Mouse (Mus musculus): Measurements from ENCODE around the gene Zmynd8. TPM values are rescaled to one million over a fixed set of nuclear protein-coding genes. Genes with fewer than 3 reads are reported as not detected.

Zmynd8 gene
- polyA plus RNA-seq, 1 experiment: 30.3 TPM

DNA sequence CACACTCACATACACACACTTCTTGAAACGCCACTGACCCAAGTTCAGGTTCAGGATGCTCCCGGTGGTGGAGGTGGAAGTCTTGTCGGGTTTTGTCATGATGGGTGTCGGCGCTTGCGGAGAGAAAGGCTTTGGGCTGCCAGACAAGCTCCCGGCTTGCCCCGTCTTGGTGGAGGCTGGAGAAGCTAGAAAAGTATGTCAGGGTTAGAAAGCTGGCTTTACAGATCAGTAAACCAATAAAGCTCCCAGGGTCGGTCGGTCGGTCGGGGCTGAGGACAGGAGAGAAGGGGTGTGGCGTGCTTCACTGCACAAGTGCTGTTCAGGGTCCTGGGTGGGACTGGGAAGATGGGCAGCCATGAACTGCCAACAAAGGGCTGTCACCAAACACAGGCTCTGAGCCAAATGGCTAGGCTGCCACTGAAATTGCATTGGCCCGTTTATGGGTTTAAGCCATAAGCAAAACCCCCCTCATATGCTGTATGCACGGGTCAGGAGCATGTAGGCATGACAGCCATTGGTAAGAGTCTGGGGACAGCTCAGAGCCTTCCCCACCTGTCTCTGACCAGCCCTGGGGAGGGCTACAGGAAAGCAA lies 78.2 kb downstream of the Zmynd8 start:
- peaks cover 7% of the 10 kb centered on the region for H3K36me3 ChIP-seq (ENCODE audit: control insufficient read depth, insufficient read depth, low read length)
- H3K4me3 ChIP-seq (ENCODE audit: control insufficient read depth, insufficient read depth, low read length): no peak overlapping the region
- no peak for DNase-seq
- TF ChIP-seq POLR2A (IDR thresholded peaks at IDR 0.05; ENCODE audit: control insufficient read depth, extremely low read depth, insufficient read depth, low read length, poor library complexity) (no peak), CTCF (IDR thresholded peaks at IDR 0.05; ENCODE audit: borderline replicate concordance, control insufficient read depth, extremely low read depth, insufficient read depth, low read length, poor library complexity) (no peak)
- 89% methylated on average over 15 of the region's 15 CpGs for WGBS
- no peaks in the 10 kb centered on the region for H3K4me1 ChIP-seq (replicated peaks; ENCODE audit: control insufficient read depth, insufficient read depth, low read length)
- H3K27ac ChIP-seq (ENCODE audit: control insufficient read depth, insufficient read depth, low read length): no peak overlapping the region
- H3K27me3 ChIP-seq (ENCODE audit: control insufficient read depth, insufficient read depth, low read length): no peaks in the 10 kb centered on the region

DNA sequence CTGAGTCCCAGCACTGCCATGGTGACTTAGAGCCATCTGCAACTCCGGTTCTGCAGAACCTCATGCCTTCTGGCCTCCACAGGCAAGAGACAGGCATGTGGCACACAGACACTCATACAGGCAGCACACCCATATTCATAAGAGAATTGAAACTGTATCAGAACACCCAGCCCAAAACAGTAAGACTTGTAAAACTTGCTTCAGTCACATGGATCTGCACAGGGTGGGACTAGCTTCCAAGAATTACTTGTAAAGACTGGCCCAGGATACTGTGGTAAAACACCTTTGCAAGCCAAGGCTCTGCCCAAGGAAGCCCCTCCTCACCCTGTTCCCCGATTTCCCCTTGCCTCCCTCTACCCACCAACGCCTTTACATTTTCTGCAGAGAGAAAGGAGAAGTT lies 78.7 kb downstream of the Zmynd8 start:
- TF ChIP-seq CTCF (IDR thresholded peaks at IDR 0.05; ENCODE audit: borderline replicate concordance, control insufficient read depth, extremely low read depth, insufficient read depth, low read length, poor library complexity) (no peak), POLR2A (IDR thresholded peaks at IDR 0.05; ENCODE audit: control insufficient read depth, extremely low read depth, insufficient read depth, low read length, poor library complexity) (no peak)
- H3K27ac ChIP-seq (ENCODE audit: control insufficient read depth, insufficient read depth, low read length): no peak overlapping the region
- no peaks in the 10 kb centered on the region for H3K4me1 ChIP-seq (replicated peaks; ENCODE audit: control insufficient read depth, insufficient read depth, low read length)
- peaks cover 10% of the 10 kb centered on the region; the same call in 1 of the 2 replicates for H3K36me3 ChIP-seq (ENCODE audit: control insufficient read depth, insufficient read depth, low read length)
- DNase-seq: no peak
- WGBS: 73% methylated on average over 3 of the region's 3 CpGs
- H3K27me3 ChIP-seq (ENCODE audit: control insufficient read depth, insufficient read depth, low read length): no peaks in the 10 kb centered on the region
- no peak overlapping the region for H3K4me3 ChIP-seq (ENCODE audit: control insufficient read depth, insufficient read depth, low read length)

DNA sequence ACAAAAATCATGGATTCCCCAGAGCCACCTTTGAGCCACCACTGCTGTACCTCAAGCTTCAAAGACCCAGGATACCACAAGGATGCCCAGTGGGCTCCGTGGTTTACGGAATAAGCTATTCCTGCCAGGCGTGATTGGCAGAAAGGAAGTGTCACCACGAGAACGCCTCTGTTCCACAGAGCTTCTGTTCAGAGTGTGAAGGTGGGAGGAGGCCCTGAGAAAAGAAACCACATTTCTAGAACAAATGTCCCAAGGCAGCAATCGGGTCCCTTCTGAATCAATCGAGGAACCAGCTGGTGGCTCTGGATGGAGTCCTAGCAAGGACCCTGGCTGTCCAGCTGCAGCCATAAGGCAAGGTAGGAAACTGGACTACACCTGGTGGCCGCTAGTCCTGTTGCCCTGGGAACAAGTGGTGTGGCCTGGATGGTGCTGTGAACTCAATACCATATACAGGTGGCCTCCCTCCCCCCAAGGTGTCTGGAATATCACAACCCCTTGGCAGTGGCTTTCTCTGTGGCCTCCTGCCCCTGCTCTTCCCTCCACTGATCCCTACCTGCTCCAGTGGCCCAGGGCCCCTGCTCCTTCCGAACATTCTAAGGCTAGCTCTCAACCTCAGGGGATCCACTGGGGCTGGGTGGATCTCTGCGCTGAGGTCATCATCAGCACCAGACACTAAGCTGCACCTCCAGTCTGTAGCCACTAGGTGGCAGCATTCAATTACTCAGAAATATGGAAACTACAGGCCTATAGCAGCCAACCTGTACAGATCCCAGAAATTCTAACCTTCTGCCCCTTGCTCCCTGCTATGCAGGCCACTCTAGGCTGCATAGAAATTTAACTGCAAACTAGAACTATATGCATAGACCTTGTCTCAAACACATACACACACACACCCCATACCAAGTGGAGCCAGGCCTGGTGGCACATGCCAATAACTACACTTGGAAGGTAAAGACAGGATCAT lies 79.5 kb downstream of the Zmynd8 start:
- peak; percentile 59 for DNase-seq
- peaks cover 17% of the 10 kb centered on the region; the same call in 1 of the 2 replicates for H3K36me3 ChIP-seq (ENCODE audit: control insufficient read depth, insufficient read depth, low read length)
- no peak for TF ChIP-seq POLR2A (IDR thresholded peaks at IDR 0.05; ENCODE audit: control insufficient read depth, extremely low read depth, insufficient read depth, low read length, poor library complexity)
- TF ChIP-seq CTCF (IDR thresholded peaks at IDR 0.05; ENCODE audit: borderline replicate concordance, control insufficient read depth, extremely low read depth, insufficient read depth, low read length, poor library complexity): no peak
- WGBS: 64% methylated on average over 10 of the region's 10 CpGs
- no peak overlapping the region for H3K4me3 ChIP-seq (ENCODE audit: control insufficient read depth, insufficient read depth, low read length)
- no peaks in the 10 kb centered on the region for H3K27me3 ChIP-seq (ENCODE audit: control insufficient read depth, insufficient read depth, low read length)
- no peaks in the 10 kb centered on the region for H3K4me1 ChIP-seq (replicated peaks; ENCODE audit: control insufficient read depth, insufficient read depth, low read length)
- no peak overlapping the region for H3K27ac ChIP-seq (ENCODE audit: control insufficient read depth, insufficient read depth, low read length)

DNA sequence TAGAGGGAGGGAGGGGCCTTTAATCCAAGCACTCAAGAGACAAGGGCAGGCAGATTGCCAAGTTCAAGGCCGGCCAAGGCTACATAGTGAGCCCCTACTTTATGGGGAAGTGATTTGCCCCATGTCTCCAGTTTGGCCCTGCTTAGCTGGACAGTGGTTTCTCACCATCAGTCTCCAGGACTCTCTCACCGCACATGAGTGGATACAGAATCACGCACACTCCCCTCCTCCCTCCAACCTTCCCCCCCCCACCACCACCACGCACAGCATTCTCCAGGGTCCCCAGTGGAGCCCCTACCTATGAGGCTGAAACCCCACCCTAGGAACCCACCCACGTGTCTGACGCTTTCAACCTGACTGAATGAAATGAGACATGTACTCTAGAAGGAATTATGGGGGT lies 80.2 kb downstream of the Zmynd8 start:
- Histone ChIP-seq H3K4me1 (replicated peaks; ENCODE audit: control insufficient read depth, insufficient read depth, low read length) (no peaks in the 10 kb centered on the region), H3K27me3 (ENCODE audit: control insufficient read depth, insufficient read depth, low read length) (no peaks in the 10 kb centered on the region), H3K27ac (ENCODE audit: control insufficient read depth, insufficient read depth, low read length) (no peak overlapping the region), H3K4me3 (ENCODE audit: control insufficient read depth, insufficient read depth, low read length) (no peak overlapping the region), H3K36me3 (ENCODE audit: control insufficient read depth, insufficient read depth, low read length) (peaks cover 17% of the 10 kb centered on the region)
- TF ChIP-seq CTCF (IDR thresholded peaks at IDR 0.05; ENCODE audit: borderline replicate concordance, control insufficient read depth, extremely low read depth, insufficient read depth, low read length, poor library complexity) (no peak), POLR2A (IDR thresholded peaks at IDR 0.05; ENCODE audit: control insufficient read depth, extremely low read depth, insufficient read depth, low read length, poor library complexity) (no peak)
- WGBS: 89% methylated on average over 6 of the region's 6 CpGs
- DNase-seq: no peak

DNA sequence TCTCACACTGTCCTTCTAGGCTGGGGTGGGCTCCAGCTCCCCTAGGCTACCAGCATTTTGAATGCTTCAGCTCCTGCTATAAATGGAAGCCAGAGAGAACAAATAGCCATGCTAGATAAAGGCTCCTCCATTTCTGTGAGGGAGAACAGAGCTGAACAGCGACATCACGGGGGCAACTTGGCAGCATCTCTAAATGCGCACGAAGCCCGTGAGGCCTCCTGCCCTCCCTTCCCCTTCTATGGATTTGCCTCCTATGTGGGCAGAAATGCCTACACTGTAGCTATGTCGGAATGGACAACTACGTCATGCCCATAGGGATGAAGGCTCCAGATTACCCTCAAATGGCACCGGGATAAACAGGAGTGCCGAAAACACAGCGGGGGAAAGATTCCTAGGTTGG lies 81.4 kb downstream of the Zmynd8 start:
- no peak overlapping the region for H3K4me3 ChIP-seq (ENCODE audit: control insufficient read depth, insufficient read depth, low read length)
- H3K27ac ChIP-seq (ENCODE audit: control insufficient read depth, insufficient read depth, low read length): no peak overlapping the region
- H3K27me3 ChIP-seq (ENCODE audit: control insufficient read depth, insufficient read depth, low read length): no peaks in the 10 kb centered on the region
- DNase-seq: no peak
- peaks cover 23% of the 10 kb centered on the region for H3K36me3 ChIP-seq (ENCODE audit: control insufficient read depth, insufficient read depth, low read length)
- H3K4me1 ChIP-seq (replicated peaks; ENCODE audit: control insufficient read depth, insufficient read depth, low read length): no peaks in the 10 kb centered on the region
- WGBS: 97% methylated on average over 10 of the region's 10 CpGs
- TF ChIP-seq POLR2A (IDR thresholded peaks at IDR 0.05; ENCODE audit: control insufficient read depth, extremely low read depth, insufficient read depth, low read length, poor library complexity) (no peak), CTCF (IDR thresholded peaks at IDR 0.05; ENCODE audit: borderline replicate concordance, control insufficient read depth, extremely low read depth, insufficient read depth, low read length, poor library complexity) (no peak)

DNA sequence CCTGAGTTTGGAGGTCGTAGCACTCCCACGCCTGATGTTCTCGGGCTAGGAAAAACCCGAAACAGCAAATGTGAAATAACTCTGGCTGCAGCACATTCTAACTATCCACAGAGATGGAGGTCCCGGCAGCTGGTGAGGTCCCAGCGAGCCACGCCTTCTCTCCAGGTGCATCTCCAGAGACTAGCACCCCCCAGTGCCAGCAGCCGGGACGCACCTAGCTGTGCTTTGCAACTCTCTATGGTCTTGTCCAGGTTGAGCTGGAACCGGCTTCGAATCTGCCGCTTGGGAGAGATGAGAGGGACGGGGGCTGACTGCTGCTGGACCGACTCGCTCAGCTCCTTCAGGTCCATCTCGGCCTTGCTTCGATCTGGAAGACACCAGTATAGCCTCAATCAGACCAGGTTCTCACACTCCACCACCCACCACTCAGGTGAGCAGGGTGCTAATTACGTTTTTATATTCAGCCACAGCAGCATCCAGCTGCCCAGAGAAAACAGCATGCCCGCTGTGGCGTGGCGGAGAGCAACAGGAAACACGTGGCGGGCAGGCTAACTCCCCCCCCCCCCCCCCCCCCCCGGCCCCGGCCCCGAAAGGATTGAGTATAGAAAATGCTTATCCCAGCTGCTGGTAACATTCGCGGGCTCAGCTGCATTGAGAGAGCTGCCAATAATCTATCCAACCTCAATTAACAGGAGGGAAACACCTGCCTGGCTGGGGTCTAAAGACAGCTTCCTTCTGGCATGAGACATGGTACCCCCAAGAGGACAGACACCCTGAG lies 83.5 kb downstream of the Zmynd8 start:
- no peaks in the 10 kb centered on the region for H3K4me1 ChIP-seq (replicated peaks; ENCODE audit: control insufficient read depth, insufficient read depth, low read length)
- peaks cover 31% of the 10 kb centered on the region for H3K36me3 ChIP-seq (ENCODE audit: control insufficient read depth, insufficient read depth, low read length)
- no peak for TF ChIP-seq CTCF (IDR thresholded peaks at IDR 0.05; ENCODE audit: borderline replicate concordance, control insufficient read depth, extremely low read depth, insufficient read depth, low read length, poor library complexity)
- TF ChIP-seq POLR2A (IDR thresholded peaks at IDR 0.05; ENCODE audit: control insufficient read depth, extremely low read depth, insufficient read depth, low read length, poor library complexity): no peak
- DNase-seq: no peak
- no peak overlapping the region for H3K27ac ChIP-seq (ENCODE audit: control insufficient read depth, insufficient read depth, low read length)
- WGBS: 74% methylated on average over 28 of the region's 28 CpGs
- H3K27me3 ChIP-seq (ENCODE audit: control insufficient read depth, insufficient read depth, low read length): no peaks in the 10 kb centered on the region
- H3K4me3 ChIP-seq (ENCODE audit: control insufficient read depth, insufficient read depth, low read length): no peak overlapping the region

Measured in thymus, adult 2 months (tissue).